Mouse (Mus musculus) forebrain, postnatal 0 days (tissue): Measurements from ENCODE around the gene Ypel3. TPM values are rescaled to one million over a fixed set of nuclear protein-coding genes. Genes with fewer than 3 reads are reported as not detected.

Source experiments
- ATAC-seq: fragments of 200-750 bp; cut with Nextera tagmentation; 2 replicates; pipeline ENCODE4 v1.8.0; 2017; ENCODE audit warnings: mild to moderate bottlenecking, moderate library complexity
- DNase-seq: peaks from one replicate; pipeline ENCODE4 v3.0.0-alpha.2; 2015
- H3K27ac ChIP-seq: fragments of 300-500 bp; sonication (generic); 2 replicates; pipeline ENCODE4 v1.5.1; 2014; ENCODE audit warnings: low read depth, mild to moderate bottlenecking, antibody characterized with exemption, low read length, moderate library complexity, mixed read lengths
- H3K27me3 ChIP-seq: fragments of 300-500 bp; sonication (generic); 2 replicates; pipeline ENCODE4 v1.6.1; 2014; ENCODE audit warnings: mild to moderate bottlenecking, low read length, mixed read lengths; ENCODE audit not compliant: insufficient read depth
- H3K36me3 ChIP-seq: fragments of 300-500 bp; sonication (generic); 2 replicates; pipeline ENCODE4 v1.6.1; 2014; ENCODE audit warnings: mild to moderate bottlenecking, moderate library complexity; ENCODE audit not compliant: insufficient read depth
- H3K4me1 ChIP-seq: fragments of 300-500 bp; sonication (generic); 2 replicates; pipeline ENCODE4 v1.6.1; 2014; ENCODE audit warnings: antibody characterized with exemption; ENCODE audit not compliant: insufficient read depth
- H3K4me2 ChIP-seq: fragments of 300-500 bp; sonication (generic); 2 replicates; pipeline ENCODE4 v1.6.1; 2014; ENCODE audit warnings: low read depth, mild to moderate bottlenecking, moderate library complexity
- H3K4me3 ChIP-seq: fragments of 300-500 bp; sonication (generic); 2 replicates; pipeline ENCODE4 v1.5.1; 2014; ENCODE audit warnings: low read depth, low read length, mixed read lengths
- H3K9ac ChIP-seq: fragments of 300-500 bp; sonication (generic); 2 replicates; pipeline ENCODE4 v1.6.1; 2014; ENCODE audit warnings: mild to moderate bottlenecking
- H3K9me3 ChIP-seq: fragments of 300-500 bp; sonication (generic); 2 replicates; pipeline ENCODE4 v1.6.1; 2016; ENCODE audit warnings: low read length
- CTCF ChIP-seq: sonication (generic); IDR thresholded peaks from 2 replicates; pipeline ENCODE4 v1.5.1; 2016; ENCODE audit warnings: antibody characterized with exemption, control low read depth, low read depth
- WGBS: fragments of 180-500 bp; shearing (Covaris S2); extraction: QIAGEN DNeasy Blood & Tissue Kit; methylation state at CpG from one replicate; pipeline ENCODE4 v1.1.7; 2014; 5-methylcytosine and 5-hydroxymethylcytosine counted together
- polyA plus RNA-seq: library from polyadenylated mRNA; unstranded; fragments of >200 nt; fragmentation: Nextera tagmentation; extraction: Ambion mirVana; gene quantifications from 2 replicates; pipeline ENCODE4 v1.2.1, GENCODE M21; 2015
- total RNA-seq: library from RNA; depleted of rRNA; stranded (reverse); fragments of >200 nt; gene quantifications from 2 replicates; pipeline ENCODE4 v1.2.3, GENCODE M21; 2014

Ypel3 gene
- total and polyA plus RNA-seq, 2 experiments from 2014 or later: 162 to 223 TPM

GRCm38 (mm10) chr7:126816494-126816893 lies 39.7 kb downstream of the Ypel3 start:
- WGBS: 83% methylated on average over 8 of the region's 8 CpGs
- no peak for TF ChIP-seq CTCF
- H3K4me2 ChIP-seq: no peak overlapping the region
- no peaks in the 10 kb centered on the region for H3K4me1 ChIP-seq
- no peak overlapping the region for H3K9ac ChIP-seq
- no peaks in the 10 kb centered on the region for H3K27me3 ChIP-seq
- no peaks in the 10 kb centered on the region for H3K9me3 ChIP-seq
- no peak overlapping the region for H3K27ac ChIP-seq
- DNase-seq (no peak), ATAC-seq (no peak)
- no peak overlapping the region for H3K4me3 ChIP-seq
- H3K36me3 ChIP-seq: no peaks in the 10 kb centered on the region

DNA sequence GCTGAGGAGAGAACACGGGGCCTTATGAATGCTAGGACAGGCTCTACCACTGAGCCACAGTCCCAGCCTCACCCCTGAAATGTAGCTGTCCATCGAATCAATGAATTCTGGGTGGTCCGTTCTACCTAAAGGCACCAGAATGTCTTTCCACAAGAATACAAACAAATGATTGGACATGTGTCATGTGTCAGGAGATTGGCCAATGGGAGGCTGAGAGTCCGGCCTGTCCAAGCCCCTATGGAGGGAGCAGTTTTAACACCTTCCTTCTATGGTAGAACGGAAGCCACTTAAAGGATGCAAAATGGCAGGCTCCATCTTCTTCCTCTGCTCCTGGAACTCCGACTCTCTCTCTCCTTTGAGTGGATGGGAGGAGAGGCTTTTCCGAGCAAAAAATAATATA lies 40.8 kb downstream of the Ypel3 start:
- Histone ChIP-seq H3K27ac (no peak overlapping the region), H3K4me1 (peaks cover 7% of the 10 kb centered on the region; the same call in 1 of the 2 replicates), H3K9ac (no peak overlapping the region), H3K27me3 (no peaks in the 10 kb centered on the region), H3K9me3 (no peaks in the 10 kb centered on the region), H3K4me2 (no peak overlapping the region), H3K4me3 (no peak overlapping the region), H3K36me3 (no peaks in the 10 kb centered on the region)
- WGBS: 87% methylated on average over 7 of the region's 7 CpGs
- ATAC-seq: no peak
- no peak for DNase-seq
- no peak for TF ChIP-seq CTCF

DNA sequence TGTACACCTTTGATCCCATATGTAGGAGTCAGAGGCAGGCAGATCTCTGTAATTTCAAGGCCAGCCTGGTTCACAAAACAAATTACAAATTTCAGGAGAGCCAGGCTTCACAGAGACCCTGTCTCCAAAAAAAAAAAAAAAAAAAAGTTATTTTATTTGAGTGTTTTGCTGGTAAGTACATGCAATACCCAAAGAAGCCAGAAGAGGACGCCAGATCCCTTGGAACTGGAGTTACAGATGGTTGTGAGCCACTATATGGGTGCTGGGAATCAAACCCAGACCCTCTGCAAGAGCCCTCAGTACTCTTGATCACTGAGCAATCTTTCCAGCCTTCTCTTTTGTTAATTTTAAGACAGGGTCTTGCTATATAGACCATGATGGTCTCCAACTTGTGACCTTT lies 42.1 kb downstream of the Ypel3 start:
- no peaks in the 10 kb centered on the region for H3K27me3 ChIP-seq
- H3K27ac ChIP-seq: no peak overlapping the region
- no peaks in the 10 kb centered on the region for H3K36me3 ChIP-seq
- H3K9me3 ChIP-seq: no peaks in the 10 kb centered on the region
- H3K4me3 ChIP-seq: no peak overlapping the region
- H3K9ac ChIP-seq: no peak overlapping the region
- no peak overlapping the region for H3K4me2 ChIP-seq
- peak; percentile 31 for TF ChIP-seq CTCF
- ATAC-seq (no peak), DNase-seq (no peak)
- WGBS: 45% methylated on average over 1 of the region's 1 CpGs
- peaks cover 7% of the 10 kb centered on the region; the same call in 1 of the 2 replicates for H3K4me1 ChIP-seq

DNA sequence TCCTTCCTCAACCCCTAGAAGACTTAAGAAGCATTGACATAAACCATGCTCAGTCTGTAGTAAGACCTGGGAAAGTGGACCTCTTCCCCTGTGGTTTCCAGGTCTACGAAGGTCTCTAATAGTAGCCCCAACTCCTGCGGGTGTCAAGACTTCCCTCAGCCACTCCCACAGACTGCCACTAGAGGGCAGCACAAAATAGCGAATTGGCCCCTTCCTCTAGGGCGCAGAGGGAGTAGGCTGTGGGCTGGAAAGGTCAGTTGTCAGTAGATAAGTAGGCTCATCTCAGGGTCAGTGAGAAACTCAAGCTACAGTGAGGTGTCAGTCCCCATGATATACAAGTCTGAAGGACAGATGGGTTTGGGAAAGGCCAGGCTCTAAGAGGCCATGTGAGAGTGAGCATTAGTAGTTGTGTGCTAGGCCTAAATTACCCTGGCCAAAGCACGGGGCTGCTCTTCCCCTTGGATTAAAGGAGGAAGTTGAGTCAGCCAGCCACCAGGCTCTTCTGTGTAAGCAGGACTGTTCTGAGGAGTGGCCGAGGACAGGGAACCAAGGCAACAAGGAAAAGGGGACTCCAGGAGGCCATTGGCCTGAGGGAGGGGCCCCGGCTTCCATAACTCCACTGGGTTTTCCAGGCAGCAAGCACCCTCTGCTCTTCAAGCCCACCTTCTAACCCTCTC lies 45.2 kb downstream of the Ypel3 start:
- no peaks in the 10 kb centered on the region for H3K9me3 ChIP-seq
- DNase-seq: peak; percentile 89
- peak overlapping the region; percentile 84; the same call in 1 of the 2 replicates for H3K27ac ChIP-seq
- H3K4me2 ChIP-seq: peak overlapping the region; percentile 81
- peaks cover 6% of the 10 kb centered on the region; the same call in 1 of the 2 replicates for H3K36me3 ChIP-seq
- H3K27me3 ChIP-seq: no peaks in the 10 kb centered on the region
- H3K9ac ChIP-seq: peak overlapping the region; percentile 87; the same call in 1 of the 2 replicates
- H3K4me1 ChIP-seq: peaks cover 10% of the 10 kb centered on the region; the same call in 1 of the 2 replicates
- peak; percentile 56 for ATAC-seq
- peak; percentile 97 for TF ChIP-seq CTCF
- 22% methylated on average over 7 of the region's 7 CpGs for WGBS
- peak overlapping the region; percentile 88; the same call in 1 of the 2 replicates for H3K4me3 ChIP-seq

- 18% methylated on average over 9 of the region's 9 CpGs for WGBS
These were observed 46.0 kb downstream of the Ypel3 start for GRCm38 (mm10) chr7:126822741-126823140.

GRCm38 (mm10) chr7:126823202-126823711 lies 46.5 kb downstream of the Ypel3 start:
- H3K4me3 ChIP-seq: peak overlapping the region; percentile 88
- no peaks in the 10 kb centered on the region for H3K27me3 ChIP-seq
- H3K4me2 ChIP-seq: peak overlapping the region; percentile 81
- peak overlapping the region; percentile 87 for H3K9ac ChIP-seq
- H3K36me3 ChIP-seq: peaks cover 12% of the 10 kb centered on the region; the same call in 1 of the 2 replicates
- H3K27ac ChIP-seq: peak overlapping the region; percentile 84
- ATAC-seq (peak; percentile 88), DNase-seq (peak; percentile 73)
- no peaks in the 10 kb centered on the region for H3K9me3 ChIP-seq
- H3K4me1 ChIP-seq: peaks cover 10% of the 10 kb centered on the region; the same call in 1 of the 2 replicates
- WGBS: 5% methylated on average over 15 of the region's 19 CpGs
- TF ChIP-seq CTCF: no peak

More at GRCm38 (mm10) chr7:126822741-126823140, 46.0 kb downstream of the Ypel3 start:
- Histone ChIP-seq H3K4me2 (peak overlapping the region; percentile 81), H3K9ac (peak overlapping the region; percentile 87), H3K27ac (peak overlapping the region; percentile 84), H3K9me3 (no peaks in the 10 kb centered on the region), H3K4me1 (peaks cover 10% of the 10 kb centered on the region; the same call in 1 of the 2 replicates), H3K36me3 (peaks cover 12% of the 10 kb centered on the region; the same call in 1 of the 2 replicates), H3K27me3 (no peaks in the 10 kb centered on the region), H3K4me3 (peak overlapping the region; percentile 88)
- ATAC-seq (peak; percentile 15; the same call in 1 of the 2 replicates), DNase-seq (peak; percentile 35)
- no peak for TF ChIP-seq CTCF

DNA sequence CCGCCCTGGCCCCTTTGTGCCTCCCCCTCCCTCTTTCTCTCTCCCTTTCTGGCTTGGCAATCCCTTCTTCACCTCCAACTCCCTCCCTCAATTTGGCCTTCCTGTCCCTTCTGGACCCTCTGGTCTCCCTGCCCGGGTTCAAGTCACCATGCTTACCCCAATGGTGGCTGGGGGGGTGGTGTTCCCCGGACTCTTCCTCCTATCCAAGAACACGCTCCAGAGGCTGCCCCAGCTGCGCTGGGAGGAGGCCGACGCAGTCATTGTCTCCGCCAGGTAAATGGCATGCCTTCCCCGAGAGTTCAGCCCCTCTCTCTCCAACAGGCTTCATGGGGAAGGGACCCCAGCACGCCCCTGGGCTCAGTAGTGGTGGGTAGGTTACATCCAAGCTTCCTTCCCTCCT lies 47.2 kb downstream of the Ypel3 start:
- Histone ChIP-seq H3K4me3 (peak overlapping the region; percentile 88), H3K27me3 (no peaks in the 10 kb centered on the region), H3K9me3 (no peaks in the 10 kb centered on the region), H3K9ac (peak overlapping the region; percentile 87), H3K4me1 (peaks cover 10% of the 10 kb centered on the region; the same call in 1 of the 2 replicates), H3K27ac (peak overlapping the region; percentile 84; the same call in 1 of the 2 replicates), H3K4me2 (peak overlapping the region; percentile 81), H3K36me3 (peaks cover 19% of the 10 kb centered on the region)
- ATAC-seq (no peak), DNase-seq (peak; percentile 39)
- TF ChIP-seq CTCF: no peak
- 6% methylated on average over 10 of the region's 10 CpGs for WGBS
